Mouse (Mus musculus) ES-E14 (cell line): ENCODE measurements around the gene Cad.

Experiments
- CHD2 ChIP-seq: IDR thresholded peaks from 2 replicates; pipeline ENCODE4 v1.6.1; 2014; ENCODE audit warnings: mild to moderate bottlenecking, low read depth, low read length, inconsistent platforms
- HCFC1 ChIP-seq: IDR thresholded peaks from 2 replicates; pipeline ENCODE4 v1.6.1; 2012; ENCODE audit warnings: low read length, inconsistent platforms, borderline replicate concordance; ENCODE audit not compliant: insufficient read depth
- MAFK ChIP-seq: IDR thresholded peaks from 2 replicates; pipeline ENCODE4 v1.6.1; 2014; ENCODE audit warnings: mild to moderate bottlenecking, low read depth, low read length, inconsistent platforms; ENCODE audit not compliant: insufficient read depth
- ZC3H11A ChIP-seq: IDR thresholded peaks from 2 replicates; pipeline ENCODE4 v1.6.1; 2012; ENCODE audit warnings: low read depth, mild to moderate bottlenecking, inconsistent platforms, low read length, borderline replicate concordance
- ZNF384 ChIP-seq: IDR thresholded peaks from 2 replicates; pipeline ENCODE4 v1.6.1; 2012; ENCODE audit warnings: low read depth, low read length, inconsistent platforms

GRCm38 (mm10) chr5:31050427-31050826 is 4.2 kb upstream of the Cad start:
- TF ChIP-seq CHD2: no peak
- no peak for TF ChIP-seq MAFK
- TF ChIP-seq ZNF384: no peak
- no peak for TF ChIP-seq HCFC1
- no peak for TF ChIP-seq ZC3H11A
